Mouse (Mus musculus): ENCODE measurements around the gene Klk1b1. TPM values are rescaled to one million over a fixed set of nuclear protein-coding genes. Genes with fewer than 3 reads are reported as not detected.

The Klk1b1 gene
- total and polyA plus RNA-seq, 3 experiments, result not detected

- H3K79me2 ChIP-seq (ENCODE audit: control insufficient read depth, insufficient read depth, low read length, poor library complexity), result no peaks in the 10 kb centered on the region
- TF ChIP-seq ETS1 (IDR thresholded peaks at IDR 0.05; ENCODE audit: low read depth, low read length), result no peak
- no peak for TF ChIP-seq UBTF (IDR thresholded peaks at IDR 0.05; ENCODE audit: borderline replicate concordance, insufficient read depth, low read depth, low read length)
- no peak for TF ChIP-seq NELFE (IDR thresholded peaks at IDR 0.05; ENCODE audit: low read depth, low read length)
- TF ChIP-seq SMC3 (IDR thresholded peaks at IDR 0.05; ENCODE audit: low read depth, low read length), result no peak
- TF ChIP-seq TBP (IDR thresholded peaks at IDR 0.05; ENCODE audit: low read depth, low read length), result no peak
- TF ChIP-seq CTCF (IDR thresholded peaks at IDR 0.05 in 2 of 3, conservative IDR thresholded peaks at IDR 0.05 in 1 of 3; ENCODE audit: control insufficient read depth in 1 of 3, insufficient read depth in 1 of 3, low read depth in 2 of 3, low read length in 3 of 3, poor library complexity in 1 of 3, severe bottlenecking in 1 of 3), result no peak
- TF ChIP-seq HCFC1 (IDR thresholded peaks at IDR 0.05; ENCODE audit: low read depth, low read length), result no peak
- no peak for TF ChIP-seq ZMIZ1 (IDR thresholded peaks at IDR 0.05; ENCODE audit: low read depth, low read length)
- TF ChIP-seq CHD2 (IDR thresholded peaks at IDR 0.05; ENCODE audit: low read length), result no peak
- no peak for TF ChIP-seq POLR2A (IDR thresholded peaks at IDR 0.05; ENCODE audit: control insufficient read depth in 1 of 2, insufficient read depth in 1 of 2, low read depth in 1 of 2, low read length in 2 of 2, poor library complexity in 1 of 2)
- no peak for TF ChIP-seq MYB (IDR thresholded peaks at IDR 0.05; ENCODE audit: low read depth, low read length)
- TF ChIP-seq TCF12 (IDR thresholded peaks at IDR 0.05; ENCODE audit: low read depth, low read length), result no peak
- H3K9ac ChIP-seq (ENCODE audit: control insufficient read depth, low read depth, low read length, poor library complexity, severe bottlenecking), result no peak overlapping the region
- no peaks in the 10 kb centered on the region for H3K9me3 ChIP-seq (replicated peaks; ENCODE audit: insufficient read depth, low read length)
- no peak for DNase-seq (ENCODE audit: low read depth, low spot score)
- H3K4me3 ChIP-seq (ENCODE audit: control insufficient read depth in 1 of 2, insufficient read depth in 1 of 2, low read depth in 2 of 2, low read length in 2 of 2), result no peak overlapping the region
- no peaks in the 10 kb centered on the region for H3K4me1 ChIP-seq (ENCODE audit: control insufficient read depth in 1 of 2, insufficient read depth in 2 of 2, low read length in 2 of 2)
- no peaks in the 10 kb centered on the region for H3K36me3 ChIP-seq (ENCODE audit: control insufficient read depth in 1 of 2, insufficient read depth in 2 of 2, low read length in 2 of 2)
- no peaks in the 10 kb centered on the region for H3K27me3 ChIP-seq (ENCODE audit: control insufficient read depth in 1 of 2, insufficient read depth in 2 of 2, low read length in 2 of 2)
- H3K27ac ChIP-seq (ENCODE audit: control insufficient read depth, low read depth, low read length), result no peak overlapping the region
Measured at GRCm38 (mm10) chr7:43944727-43945264, 21.8 kb upstream of the Klk1b1 start.

DNA sequence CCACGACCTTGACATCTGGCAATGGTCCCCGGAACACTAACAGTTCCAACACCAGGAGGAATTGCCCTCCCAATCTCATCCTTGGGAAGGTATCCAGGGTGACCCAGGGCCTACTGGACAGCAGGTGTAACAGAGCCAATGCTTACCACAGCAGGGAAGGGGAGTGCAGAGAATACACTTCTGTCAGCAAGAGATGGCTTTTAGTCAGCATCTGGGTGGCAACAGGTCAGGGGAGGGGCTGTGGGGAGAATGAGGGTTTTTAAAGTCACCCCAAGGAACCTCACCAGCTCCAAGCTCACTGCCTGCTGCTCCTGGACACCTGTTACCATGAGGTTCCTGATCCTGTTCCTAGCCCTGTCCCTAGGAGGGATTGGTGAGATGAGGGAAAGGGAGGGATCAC is 16.2 kb upstream of the Klk1b1 start, which contains the start of gene Klk1b8:
TSS of gene Klk1b8 (plus strand) at position 301 of the 400 bp plus-strand sequence.
- Histone ChIP-seq H3K79me2 (ENCODE audit: control insufficient read depth, insufficient read depth, low read length, poor library complexity) (no peaks in the 10 kb centered on the region), H3K9ac (ENCODE audit: control insufficient read depth, low read depth, low read length, poor library complexity, severe bottlenecking) (no peak within 1 kb of the TSS), H3K27ac (ENCODE audit: control insufficient read depth, low read depth, low read length) (no peak within 1 kb of the TSS), H3K36me3 (ENCODE audit: control insufficient read depth in 1 of 2, insufficient read depth in 2 of 2, low read length in 2 of 2) (no peaks in the 10 kb centered on the region), H3K4me3 (ENCODE audit: control insufficient read depth in 1 of 2, insufficient read depth in 1 of 2, low read depth in 2 of 2, low read length in 2 of 2) (no peak within 1 kb of the TSS), H3K27me3 (ENCODE audit: control insufficient read depth in 1 of 2, insufficient read depth in 2 of 2, low read length in 2 of 2) (no peaks in the 10 kb centered on the region), H3K4me1 (ENCODE audit: control insufficient read depth in 1 of 2, insufficient read depth in 2 of 2, low read length in 2 of 2) (no peaks in the 10 kb centered on the region), H3K9me3 (replicated peaks; ENCODE audit: insufficient read depth, low read length) (no peaks in the 10 kb centered on the region)
- TF ChIP-seq USF1 (IDR thresholded peaks at IDR 0.05; ENCODE audit: low read depth, low read length) (no peak), GABPA (IDR thresholded peaks at IDR 0.05; ENCODE audit: low read depth, low read length) (no peak), MEF2A (IDR thresholded peaks at IDR 0.05; ENCODE audit: extremely low read depth, insufficient replicate concordance, low read depth, low read length, poor library complexity, severe bottlenecking) (no peak), SIN3A (IDR thresholded peaks at IDR 0.05; ENCODE audit: low read length) (no peak), CTCF (IDR thresholded peaks at IDR 0.05 in 2 of 3, conservative IDR thresholded peaks at IDR 0.05 in 1 of 3; ENCODE audit: control insufficient read depth in 1 of 3, insufficient read depth in 1 of 3, low read depth in 2 of 3, low read length in 3 of 3, poor library complexity in 1 of 3, severe bottlenecking in 1 of 3) (no peak), POLR2AphosphoS5 (IDR thresholded peaks at IDR 0.05; ENCODE audit: borderline replicate concordance, low read depth, low read length) (no peak), TCF12 (IDR thresholded peaks at IDR 0.05; ENCODE audit: low read depth, low read length) (no peak), JUND (IDR thresholded peaks at IDR 0.05; ENCODE audit: low read depth, low read length) (no peak), NRF1 (IDR thresholded peaks at IDR 0.05; ENCODE audit: insufficient read depth, low read depth, low read length, poor library complexity, severe bottlenecking) (no peak), MAFK (IDR thresholded peaks at IDR 0.05; ENCODE audit: borderline replicate concordance, low read depth, low read length) (no peak), ETS1 (IDR thresholded peaks at IDR 0.05; ENCODE audit: low read depth, low read length) (no peak)
- DNase-seq (ENCODE audit: low read depth, low spot score), result no peak
